Mouse (Mus musculus): ENCODE results near the gene Fam214a. TPM values are rescaled to one million over a fixed set of nuclear protein-coding genes. Genes with fewer than 3 reads are reported as not detected.

Gene Fam214a
- polyA plus RNA-seq, 1 experiment from 2014 or later = 3.7 TPM

GRCm38 (mm10) chr9:75020561-75020960 is 67.9 kb downstream of the Fam214a start:
- Histone ChIP-seq H3K27ac (ENCODE audit: low read depth, low read length) (no peak overlapping the region), H3K4me1 (replicated peaks; ENCODE audit: control insufficient read depth, insufficient read depth, low read length) (peaks cover 3% of the 10 kb centered on the region; the same call in 1 of the 2 replicates), H3K9ac (ENCODE audit: low read depth, low read length) (no peak overlapping the region), H3K27me3 (replicated peaks; ENCODE audit: control insufficient read depth, insufficient read depth, low read length) (no peaks in the 10 kb centered on the region), H3K4me2 (no peak overlapping the region), H3K36me3 (ENCODE audit: control insufficient read depth, insufficient read depth, low read length) (no peaks in the 10 kb centered on the region), H3K9me3 (ENCODE audit: control insufficient read depth, low read length) (no peaks in the 10 kb centered on the region), H3K4me3 (ENCODE audit: low read depth, low read length) (no peak overlapping the region)
- no peak for DNase-seq (ENCODE audit: low spot score)
- WGBS = 71% methylated on average over 4 of the region's 4 CpGs
- ATAC-seq (replicated peaks; ENCODE audit: low FRiP score) = no peak

DNA sequence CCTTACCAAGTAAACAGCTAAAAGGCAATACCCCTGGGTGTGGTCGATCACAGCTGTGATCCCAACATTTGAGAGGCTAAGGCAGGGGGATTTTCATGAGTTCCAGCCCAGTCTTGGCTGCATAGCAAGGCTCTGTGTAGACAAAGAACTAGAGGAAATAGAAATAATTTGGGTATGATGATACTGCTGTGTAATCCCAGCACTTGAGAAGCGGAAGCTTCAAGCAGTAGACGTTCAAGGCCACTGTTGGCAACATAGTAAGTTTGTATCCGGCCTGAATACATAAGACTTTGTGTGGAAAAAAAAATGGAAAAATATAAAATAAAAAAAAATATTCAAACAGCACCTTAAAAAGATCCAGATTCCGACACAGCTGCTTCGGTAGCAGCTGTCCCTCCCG is 69.9 kb downstream of the Fam214a start:
- DNase-seq (ENCODE audit: low spot score) (no peak), ATAC-seq (replicated peaks; ENCODE audit: low FRiP score) (no peak)
- Histone ChIP-seq H3K4me1 (replicated peaks; ENCODE audit: control insufficient read depth, insufficient read depth, low read length) (peaks cover 3% of the 10 kb centered on the region; the same call in 1 of the 2 replicates), H3K9ac (ENCODE audit: low read depth, low read length) (no peak overlapping the region), H3K27ac (ENCODE audit: low read depth, low read length) (no peak overlapping the region), H3K9me3 (ENCODE audit: control insufficient read depth, low read length) (no peaks in the 10 kb centered on the region), H3K36me3 (ENCODE audit: control insufficient read depth, insufficient read depth, low read length) (no peaks in the 10 kb centered on the region), H3K4me3 (ENCODE audit: low read depth, low read length) (no peak overlapping the region), H3K4me2 (no peak overlapping the region), H3K27me3 (replicated peaks; ENCODE audit: control insufficient read depth, insufficient read depth, low read length) (no peaks in the 10 kb centered on the region)
- 84% methylated on average over 7 of the region's 7 CpGs for WGBS

DNA sequence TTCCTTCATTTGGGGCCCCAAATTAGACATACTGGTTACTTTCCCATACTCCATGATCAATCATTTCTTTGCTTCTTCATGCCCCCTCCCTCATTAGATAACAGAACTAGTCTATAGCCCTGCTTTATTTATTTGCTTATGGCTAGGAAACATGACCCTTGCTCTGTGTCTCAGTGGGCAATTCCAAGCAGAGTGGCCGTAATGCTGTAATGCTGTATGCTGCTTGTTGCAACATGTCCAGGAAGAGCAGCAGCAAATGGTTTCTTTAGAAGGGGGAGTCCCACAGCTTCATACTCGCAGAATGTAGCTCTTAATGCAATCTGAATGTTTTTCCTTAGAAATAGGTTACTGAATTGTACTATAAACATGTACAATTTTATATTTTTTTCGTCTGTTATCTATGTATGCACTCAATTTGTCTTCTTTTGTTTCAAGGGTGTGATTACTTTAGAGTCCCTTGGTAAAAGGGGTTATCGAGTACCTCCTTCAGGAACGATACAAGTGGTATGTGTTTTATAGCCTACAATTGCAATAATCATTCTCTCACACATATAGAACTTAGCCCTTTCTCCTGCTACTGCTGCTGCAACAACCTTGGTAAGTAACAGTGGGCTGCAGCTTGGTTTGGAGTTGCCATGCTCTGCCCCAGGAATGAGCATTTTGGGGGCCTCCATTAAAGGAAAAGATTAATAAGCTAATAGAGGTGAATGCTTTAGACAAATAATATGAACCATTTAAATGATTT is 70.6 kb downstream of the Fam214a start:
- H3K27me3 ChIP-seq (replicated peaks; ENCODE audit: control insufficient read depth, insufficient read depth, low read length) = no peaks in the 10 kb centered on the region
- no peaks in the 10 kb centered on the region for H3K9me3 ChIP-seq (ENCODE audit: control insufficient read depth, low read length)
- no peak for ATAC-seq (replicated peaks; ENCODE audit: low FRiP score)
- DNase-seq (ENCODE audit: low spot score) = no peak
- no peaks in the 10 kb centered on the region for H3K36me3 ChIP-seq (ENCODE audit: control insufficient read depth, insufficient read depth, low read length)
- H3K9ac ChIP-seq (ENCODE audit: low read depth, low read length) = no peak overlapping the region
- no peak overlapping the region for H3K4me3 ChIP-seq (ENCODE audit: low read depth, low read length)
- WGBS = 74% methylated on average over 5 of the region's 5 CpGs
- H3K4me2 ChIP-seq = no peak overlapping the region
- H3K4me1 ChIP-seq (replicated peaks; ENCODE audit: control insufficient read depth, insufficient read depth, low read length) = peaks cover 3% of the 10 kb centered on the region; the same call in 1 of the 2 replicates
- no peak overlapping the region for H3K27ac ChIP-seq (ENCODE audit: low read depth, low read length)

- Histone ChIP-seq H3K9me3 (ENCODE audit: control insufficient read depth, low read length) (no peaks in the 10 kb centered on the region), H3K9ac (ENCODE audit: low read depth, low read length) (no peak overlapping the region), H3K36me3 (ENCODE audit: control insufficient read depth, insufficient read depth, low read length) (no peaks in the 10 kb centered on the region), H3K4me1 (replicated peaks; ENCODE audit: control insufficient read depth, insufficient read depth, low read length) (peaks cover 3% of the 10 kb centered on the region; the same call in 1 of the 2 replicates), H3K4me3 (ENCODE audit: low read depth, low read length) (no peak overlapping the region), H3K4me2 (no peak overlapping the region), H3K27me3 (replicated peaks; ENCODE audit: control insufficient read depth, insufficient read depth, low read length) (no peaks in the 10 kb centered on the region), H3K27ac (ENCODE audit: low read depth, low read length) (no peak overlapping the region)
- 26% methylated on average over 7 of the region's 7 CpGs for WGBS
- DNase-seq (ENCODE audit: low spot score) = peak; percentile 37
- ATAC-seq (replicated peaks; ENCODE audit: low FRiP score) = peak; percentile 86
These were observed 71.4 kb downstream of the Fam214a start for GRCm38 (mm10) chr9:75024089-75024488.

- WGBS = 72% methylated on average over 6 of the region's 6 CpGs
- no peak overlapping the region for H3K9ac ChIP-seq (ENCODE audit: low read depth, low read length)
- no peak overlapping the region for H3K27ac ChIP-seq (ENCODE audit: low read depth, low read length)
- DNase-seq (ENCODE audit: low spot score) = no peak
- no peak for ATAC-seq (replicated peaks; ENCODE audit: low FRiP score)
- H3K4me1 ChIP-seq (replicated peaks; ENCODE audit: control insufficient read depth, insufficient read depth, low read length) = peaks cover 3% of the 10 kb centered on the region; the same call in 1 of the 2 replicates
- no peaks in the 10 kb centered on the region for H3K27me3 ChIP-seq (replicated peaks; ENCODE audit: control insufficient read depth, insufficient read depth, low read length)
- no peaks in the 10 kb centered on the region for H3K36me3 ChIP-seq (ENCODE audit: control insufficient read depth, insufficient read depth, low read length)
- no peak overlapping the region for H3K4me3 ChIP-seq (ENCODE audit: low read depth, low read length)
- no peaks in the 10 kb centered on the region for H3K9me3 ChIP-seq (ENCODE audit: control insufficient read depth, low read length)
- H3K4me2 ChIP-seq = no peak overlapping the region
These were observed 73.0 kb downstream of the Fam214a start for GRCm38 (mm10) chr9:75025689-75026088.

DNA sequence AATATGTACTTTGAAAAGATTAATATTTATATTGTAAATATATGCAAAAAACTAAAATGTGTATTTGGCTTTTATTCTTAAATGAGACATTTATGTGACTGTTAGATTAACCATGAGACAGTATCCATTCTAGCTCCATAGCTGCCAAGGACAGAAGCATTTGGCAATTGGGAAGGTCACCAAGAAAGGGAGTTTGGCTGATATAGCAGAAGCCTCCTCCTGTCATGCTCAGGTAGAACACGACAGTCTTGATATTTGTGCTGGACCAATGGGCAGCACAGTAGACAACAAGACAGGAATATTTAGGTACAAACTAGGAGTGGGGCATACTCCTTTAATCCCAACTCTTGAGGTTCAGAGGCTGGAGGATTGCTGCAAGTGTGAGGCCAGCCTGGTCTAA is 79.7 kb downstream of the Fam214a start:
- ATAC-seq (replicated peaks; ENCODE audit: low FRiP score) (no peak), DNase-seq (ENCODE audit: low spot score) (no peak)
- Histone ChIP-seq H3K4me2 (no peak overlapping the region), H3K9me3 (ENCODE audit: control insufficient read depth, low read length) (no peaks in the 10 kb centered on the region), H3K4me1 (replicated peaks; ENCODE audit: control insufficient read depth, insufficient read depth, low read length) (no peaks in the 10 kb centered on the region), H3K9ac (ENCODE audit: low read depth, low read length) (no peak overlapping the region), H3K36me3 (ENCODE audit: control insufficient read depth, insufficient read depth, low read length) (no peaks in the 10 kb centered on the region), H3K27me3 (replicated peaks; ENCODE audit: control insufficient read depth, insufficient read depth, low read length) (no peaks in the 10 kb centered on the region), H3K4me3 (ENCODE audit: low read depth, low read length) (no peak overlapping the region), H3K27ac (ENCODE audit: low read depth, low read length) (no peak overlapping the region)
- WGBS = 81% methylated on average over 1 of the region's 1 CpGs

- no peaks in the 10 kb centered on the region for H3K9me3 ChIP-seq (ENCODE audit: control insufficient read depth, low read length)
- H3K36me3 ChIP-seq (ENCODE audit: control insufficient read depth, insufficient read depth, low read length) = no peaks in the 10 kb centered on the region
- H3K27ac ChIP-seq (ENCODE audit: low read depth, low read length) = no peak overlapping the region
- H3K9ac ChIP-seq (ENCODE audit: low read depth, low read length) = no peak overlapping the region
- H3K4me3 ChIP-seq (ENCODE audit: low read depth, low read length) = no peak overlapping the region
- 59% methylated on average over 7 of the region's 7 CpGs for WGBS
- no peaks in the 10 kb centered on the region for H3K27me3 ChIP-seq (replicated peaks; ENCODE audit: control insufficient read depth, insufficient read depth, low read length)
- DNase-seq (ENCODE audit: low spot score) (peak; percentile 18), ATAC-seq (replicated peaks; ENCODE audit: low FRiP score) (no peak)
- no peak overlapping the region for H3K4me2 ChIP-seq
- no peaks in the 10 kb centered on the region for H3K4me1 ChIP-seq (replicated peaks; ENCODE audit: control insufficient read depth, insufficient read depth, low read length)
These were observed 80.5 kb downstream of the Fam214a start for GRCm38 (mm10) chr9:75033141-75033540.

- H3K9me3 ChIP-seq (ENCODE audit: control insufficient read depth, low read length) = no peaks in the 10 kb centered on the region
- H3K4me3 ChIP-seq (ENCODE audit: low read depth, low read length) = no peak overlapping the region
- H3K9ac ChIP-seq (ENCODE audit: low read depth, low read length) = no peak overlapping the region
- no peaks in the 10 kb centered on the region for H3K36me3 ChIP-seq (ENCODE audit: control insufficient read depth, insufficient read depth, low read length)
- ATAC-seq (replicated peaks; ENCODE audit: low FRiP score) (no peak), DNase-seq (ENCODE audit: low spot score) (no peak)
- no peak overlapping the region for H3K4me2 ChIP-seq
- 22% methylated on average over 1 of the region's 1 CpGs for WGBS
- H3K4me1 ChIP-seq (replicated peaks; ENCODE audit: control insufficient read depth, insufficient read depth, low read length) = peaks cover 9% of the 10 kb centered on the region
- H3K27me3 ChIP-seq (replicated peaks; ENCODE audit: control insufficient read depth, insufficient read depth, low read length) = no peaks in the 10 kb centered on the region
- no peak overlapping the region for H3K27ac ChIP-seq (ENCODE audit: low read depth, low read length)
These were observed 82.0 kb downstream of the Fam214a start for GRCm38 (mm10) chr9:75034691-75035090.

- ATAC-seq (replicated peaks; ENCODE audit: low FRiP score) (no peak), DNase-seq (ENCODE audit: low spot score) (no peak)
- Histone ChIP-seq H3K27ac (ENCODE audit: low read depth, low read length) (no peak overlapping the region), H3K27me3 (replicated peaks; ENCODE audit: control insufficient read depth, insufficient read depth, low read length) (no peaks in the 10 kb centered on the region), H3K9me3 (ENCODE audit: control insufficient read depth, low read length) (no peaks in the 10 kb centered on the region), H3K36me3 (ENCODE audit: control insufficient read depth, insufficient read depth, low read length) (no peaks in the 10 kb centered on the region), H3K4me2 (no peak overlapping the region), H3K4me1 (replicated peaks; ENCODE audit: control insufficient read depth, insufficient read depth, low read length) (peaks cover 11% of the 10 kb centered on the region), H3K9ac (ENCODE audit: low read depth, low read length) (no peak overlapping the region), H3K4me3 (ENCODE audit: low read depth, low read length) (no peak overlapping the region)
- 71% methylated on average over 4 of the region's 4 CpGs for WGBS
These were observed 83.3 kb downstream of the Fam214a start for GRCm38 (mm10) chr9:75035944-75036343.
